Mouse (Mus musculus) testis, adult 2 months (tissue): ENCODE measurements around the gene Cfap61.

Experiments
- CTCF ChIP-seq: fragments of 200-500 bp; IDR thresholded peaks from 2 replicates; pipeline ENCODE4 v1.5.1; 2012; ENCODE audit warnings: low read depth, mild to moderate bottlenecking, inconsistent platforms, low read length, moderate library complexity; ENCODE audit not compliant: control insufficient read depth, insufficient read depth, insufficient replicate concordance
- POLR2A ChIP-seq: fragments of 200-500 bp; IDR thresholded peaks from 2 replicates; pipeline ENCODE4 v1.6.1; 2012; ENCODE audit warnings: low read depth, mild to moderate bottlenecking, inconsistent platforms, low read length, moderate library complexity; ENCODE audit not compliant: control insufficient read depth

DNA sequence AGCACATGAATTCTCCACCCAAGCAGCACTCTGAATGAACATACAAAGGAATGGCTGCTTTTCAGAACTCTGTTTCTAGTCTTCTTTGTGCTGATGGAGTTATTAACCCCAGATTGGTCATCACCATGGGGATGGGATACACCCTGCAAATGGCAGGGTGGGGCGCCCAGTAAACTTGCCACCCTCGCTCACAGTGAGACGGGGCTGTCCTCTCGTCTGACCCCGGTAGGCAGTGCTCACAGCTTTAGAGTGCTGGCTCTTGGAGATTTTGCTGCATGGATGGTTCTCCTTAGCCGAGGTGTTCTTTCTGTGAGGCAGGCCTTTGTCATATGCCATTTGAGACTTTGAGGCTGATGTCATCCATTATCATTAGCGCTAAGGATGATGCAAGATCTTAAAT, 24.0 kb downstream of the Cfap61 start:
- no peak for TF ChIP-seq CTCF
- TF ChIP-seq POLR2A, result no peak
